Mouse (Mus musculus): ENCODE measurements around the gene Etv6.

Gene Etv6

DNA sequence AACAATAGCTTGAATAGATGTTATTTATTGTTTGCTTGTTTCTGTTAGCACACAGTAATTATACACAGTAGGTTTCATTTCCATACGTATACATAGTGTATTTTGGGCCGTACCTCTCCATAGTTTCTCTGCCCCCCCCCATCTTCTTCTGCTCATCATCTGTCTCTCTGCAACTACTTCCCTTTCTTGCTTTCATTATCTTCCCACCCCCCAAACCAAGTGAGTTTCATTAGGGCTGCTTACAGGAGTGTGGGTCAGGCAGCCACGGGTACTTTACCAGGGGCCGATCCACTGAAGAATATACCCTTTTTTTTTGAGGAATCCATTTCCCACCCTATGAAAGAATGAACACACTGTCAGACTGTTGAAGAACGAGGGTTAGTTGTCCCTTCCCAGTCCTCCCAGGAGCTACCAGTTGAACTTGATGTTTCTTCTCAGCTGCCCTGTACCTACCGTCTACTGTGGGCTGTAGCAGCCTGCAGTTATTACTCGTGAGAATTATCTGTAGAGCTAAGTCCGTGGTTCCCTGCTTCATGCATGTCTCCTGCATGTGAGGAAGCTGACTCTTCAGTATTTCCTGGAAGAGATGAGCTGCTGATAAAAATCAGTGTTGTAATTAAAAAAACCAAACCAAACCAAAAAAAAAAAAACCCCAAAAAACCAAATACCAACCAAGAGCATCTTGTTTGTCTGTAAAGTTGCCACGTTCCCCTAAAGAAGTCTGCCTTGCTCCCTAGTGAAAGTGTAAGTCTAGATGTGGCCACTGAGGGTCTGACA is 9.8 kb downstream of the Etv6 start:
- no peak for DNase-seq (ENCODE audit: low spot score)

DNA sequence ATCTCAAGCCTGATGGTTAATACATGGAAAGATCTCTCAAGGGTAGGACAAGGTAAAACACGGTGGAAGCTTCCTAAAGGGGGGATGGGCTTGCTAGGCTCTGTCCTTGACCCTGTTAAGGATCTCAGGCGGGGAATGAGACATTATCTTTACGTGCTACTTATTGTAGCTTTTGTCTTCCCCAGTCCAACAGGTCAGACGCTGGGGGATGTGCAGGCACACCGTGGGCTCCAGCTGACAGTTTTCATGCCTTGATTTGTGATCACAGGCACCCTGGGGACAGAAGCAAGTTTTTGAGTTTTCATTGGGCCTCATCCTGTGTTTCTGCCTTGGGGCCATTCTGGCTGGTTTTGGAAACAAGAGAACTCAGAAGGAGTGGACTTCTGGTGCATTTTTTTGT is 10.6 kb downstream of the Etv6 start:
- DNase-seq (ENCODE audit: low spot score): no peak

DNA sequence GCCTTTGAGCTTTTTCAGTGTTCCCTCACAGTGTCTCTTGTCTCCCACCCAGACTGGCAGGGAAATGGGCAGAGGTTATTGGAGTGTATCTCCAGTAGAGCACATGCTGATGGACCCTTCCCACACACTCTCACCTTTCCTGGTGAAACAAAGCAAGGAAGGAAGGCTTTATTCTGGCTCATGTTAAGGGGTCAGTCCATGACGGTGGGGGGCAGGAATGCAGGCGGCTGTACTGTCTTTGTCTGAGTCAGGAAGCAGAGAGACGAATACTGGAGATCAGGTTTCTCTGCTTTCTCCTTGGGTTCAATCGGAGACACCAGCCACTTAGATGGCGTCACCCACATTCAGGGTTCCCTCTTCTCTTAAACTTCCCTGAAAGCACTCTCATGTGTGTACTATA is 11.7 kb downstream of the Etv6 start:
- no peak for DNase-seq (ENCODE audit: low spot score)

GRCm38 (mm10) chr6:134047974-134048373 is 12.5 kb downstream of the Etv6 start:
- DNase-seq (ENCODE audit: low spot score): no peak

GRCm38 (mm10) chr6:134048965-134049364 is 13.5 kb downstream of the Etv6 start:
- DNase-seq (ENCODE audit: low spot score): no peak

GRCm38 (mm10) chr6:134050466-134050865 is 15.0 kb downstream of the Etv6 start:
- no peak for DNase-seq (ENCODE audit: low spot score)

DNA sequence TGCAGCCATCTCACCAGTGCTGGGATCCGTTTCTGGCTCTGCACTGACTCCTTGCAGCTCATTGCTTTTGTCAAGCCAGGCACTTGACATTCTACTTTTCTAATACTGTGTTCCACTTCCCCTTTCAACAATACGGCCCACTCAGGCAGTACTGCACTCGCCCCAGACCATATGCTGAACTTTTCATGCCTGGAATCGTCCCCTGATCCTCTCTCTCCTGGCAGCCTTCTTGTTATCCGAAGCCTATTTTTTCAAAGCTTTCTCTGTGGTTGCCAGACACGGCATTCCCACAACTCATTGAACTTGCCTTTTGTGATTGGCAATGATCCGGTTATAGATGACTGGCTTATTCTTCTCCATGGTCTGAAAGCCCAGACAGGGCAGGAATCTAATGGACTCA is 16.4 kb downstream of the Etv6 start:
- DNase-seq (ENCODE audit: low spot score): no peak

- DNase-seq (ENCODE audit: low spot score): no peak
Measured at GRCm38 (mm10) chr6:134053146-134053545, 17.6 kb downstream of the Etv6 start.

GRCm38 (mm10) chr6:134053566-134053965 is 18.1 kb downstream of the Etv6 start:
- no peak for DNase-seq (ENCODE audit: low spot score)

DNA sequence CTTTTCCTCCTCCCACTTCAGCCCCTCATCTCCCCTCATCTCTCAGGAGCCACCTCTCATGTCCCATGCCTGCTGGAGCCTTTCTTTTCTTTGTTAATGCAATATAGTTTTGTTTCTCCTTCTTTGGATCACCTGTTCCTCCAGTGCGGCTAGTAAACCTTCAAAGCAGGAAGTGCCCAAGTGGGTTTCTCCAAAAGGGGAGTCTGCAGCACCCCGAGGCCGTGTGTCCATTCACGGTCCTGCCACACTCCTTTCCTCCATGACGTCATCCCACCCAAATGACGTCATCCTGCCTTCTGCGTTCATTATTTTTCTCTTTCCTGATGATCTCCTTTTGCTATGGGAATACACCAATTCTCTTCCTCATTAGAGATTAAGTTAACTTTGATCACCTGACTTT is 20.1 kb downstream of the Etv6 start:
- DNase-seq (ENCODE audit: low spot score): no peak

- no peak for DNase-seq (ENCODE audit: low spot score)
Measured at GRCm38 (mm10) chr6:134058451-134058850, 23.0 kb downstream of the Etv6 start.

DNA sequence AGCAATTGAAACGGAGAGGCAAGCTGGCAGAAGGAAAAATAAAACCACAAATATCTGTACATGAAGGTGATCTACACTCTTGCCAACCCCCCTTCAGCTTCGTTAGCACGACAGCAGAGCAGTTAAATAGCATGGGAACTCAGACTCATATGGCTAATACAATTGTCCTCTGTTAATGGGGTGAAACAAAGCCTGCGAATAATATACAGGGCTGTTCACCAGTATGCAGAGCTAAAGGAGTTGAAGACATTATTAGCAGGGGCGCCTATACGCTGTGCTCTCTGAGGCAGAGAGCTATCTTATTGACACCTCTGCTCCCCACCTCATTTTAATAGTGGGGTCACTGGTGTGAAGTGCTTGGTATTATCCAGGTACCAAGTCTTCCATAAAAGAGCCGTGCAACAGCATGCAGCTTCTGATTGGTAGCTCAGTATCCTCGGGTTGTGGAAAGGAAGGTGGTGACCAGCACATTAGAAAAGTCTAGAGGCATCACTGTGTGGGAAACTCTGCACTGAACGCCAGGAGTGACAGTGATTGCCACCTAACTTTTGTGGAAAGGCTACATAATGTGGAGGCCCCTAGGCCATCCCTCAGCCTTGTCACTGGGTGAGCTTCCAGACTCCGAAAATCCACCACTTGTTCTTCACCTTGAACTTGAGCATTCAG is 23.5 kb downstream of the Etv6 start:
- DNase-seq (ENCODE audit: low spot score): no peak

GRCm38 (mm10) chr6:134059552-134059891 is 24.0 kb downstream of the Etv6 start:
- DNase-seq (ENCODE audit: low spot score): no peak

- DNase-seq (ENCODE audit: low spot score): no peak
Measured at GRCm38 (mm10) chr6:134060036-134060435, 24.5 kb downstream of the Etv6 start.

GRCm38 (mm10) chr6:134060811-134061210 is 25.3 kb downstream of the Etv6 start:
- no peak for DNase-seq (ENCODE audit: low spot score)

GRCm38 (mm10) chr6:134065018-134065725 is 29.7 kb downstream of the Etv6 start:
- DNase-seq (ENCODE audit: low spot score): peak; percentile 26

- no peak for DNase-seq (ENCODE audit: low spot score)
Measured at GRCm38 (mm10) chr6:134066112-134066511, 30.6 kb downstream of the Etv6 start.

- no peak for DNase-seq (ENCODE audit: low spot score)
Measured at GRCm38 (mm10) chr6:134066996-134067395, 31.5 kb downstream of the Etv6 start.

GRCm38 (mm10) chr6:134067536-134067935 is 32.0 kb downstream of the Etv6 start:
- DNase-seq (ENCODE audit: low spot score): no peak

DNA sequence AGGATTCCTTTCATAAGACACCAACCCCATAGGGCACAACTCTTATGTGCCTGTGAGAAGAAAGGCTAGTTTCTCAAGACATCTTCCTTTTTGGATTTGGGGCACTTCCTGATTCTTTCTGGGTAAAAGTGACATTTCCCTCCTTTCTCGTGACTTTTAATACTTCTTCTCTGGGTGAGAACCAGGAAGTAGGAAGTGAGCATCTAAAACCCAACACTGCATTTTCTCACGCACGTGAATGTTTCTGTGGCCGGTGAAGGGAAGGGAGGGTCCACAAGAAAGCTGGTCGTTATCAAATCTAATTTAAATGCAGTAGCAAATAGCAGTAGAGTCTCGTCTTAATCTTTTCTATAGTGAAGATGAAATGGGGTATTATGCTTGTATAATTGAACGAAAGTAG is 36.9 kb downstream of the Etv6 start:
- DNase-seq (ENCODE audit: low spot score): no peak

DNA sequence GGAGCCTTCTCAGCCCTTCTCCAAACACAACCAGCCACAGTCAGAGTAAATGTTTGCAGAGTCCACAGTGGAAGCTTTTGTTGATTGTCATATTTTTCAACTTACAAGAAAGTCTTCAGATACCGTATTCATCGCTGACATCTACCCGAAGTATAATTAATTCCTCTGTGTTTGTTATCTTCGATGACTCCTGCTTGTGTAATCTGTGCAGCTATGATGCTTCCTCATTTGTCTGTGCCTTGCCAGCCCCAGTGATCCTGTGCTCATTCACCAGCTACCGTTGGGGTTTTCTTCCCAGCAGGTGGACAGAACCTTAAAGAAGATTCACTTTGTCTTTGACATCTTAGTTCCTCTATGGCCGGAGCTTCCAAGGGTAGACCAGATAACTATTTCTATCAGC is 37.4 kb downstream of the Etv6 start:
- no peak for DNase-seq (ENCODE audit: low spot score)

- DNase-seq (ENCODE audit: low spot score): no peak
Measured at GRCm38 (mm10) chr6:134074353-134074752, 38.9 kb downstream of the Etv6 start.

DNA sequence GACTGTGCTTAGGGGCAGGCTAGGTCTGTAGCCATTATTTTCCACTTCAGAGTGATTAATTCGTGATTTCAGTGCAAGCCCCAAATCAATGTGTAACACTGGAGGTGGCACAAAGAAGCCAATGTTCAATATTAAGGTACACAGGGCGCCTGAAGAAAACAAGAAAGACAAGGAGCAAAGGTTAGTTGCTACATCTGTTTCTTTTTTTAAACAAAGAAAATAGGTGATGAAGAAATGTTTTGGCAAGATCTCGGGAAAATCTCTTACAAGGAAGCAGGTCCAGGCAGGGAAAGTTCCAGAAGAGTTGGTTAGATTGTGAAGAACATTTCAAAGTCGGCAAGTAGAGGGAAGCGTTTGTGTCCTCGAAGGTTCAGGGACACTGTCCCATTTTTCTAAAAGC is 39.5 kb downstream of the Etv6 start:
- no peak for DNase-seq (ENCODE audit: low spot score)

All from urinary bladder, postnatal 14 days (tissue).